Mouse (Mus musculus): Measurements from ENCODE around the gene Draxin.

Draxin gene

DNA sequence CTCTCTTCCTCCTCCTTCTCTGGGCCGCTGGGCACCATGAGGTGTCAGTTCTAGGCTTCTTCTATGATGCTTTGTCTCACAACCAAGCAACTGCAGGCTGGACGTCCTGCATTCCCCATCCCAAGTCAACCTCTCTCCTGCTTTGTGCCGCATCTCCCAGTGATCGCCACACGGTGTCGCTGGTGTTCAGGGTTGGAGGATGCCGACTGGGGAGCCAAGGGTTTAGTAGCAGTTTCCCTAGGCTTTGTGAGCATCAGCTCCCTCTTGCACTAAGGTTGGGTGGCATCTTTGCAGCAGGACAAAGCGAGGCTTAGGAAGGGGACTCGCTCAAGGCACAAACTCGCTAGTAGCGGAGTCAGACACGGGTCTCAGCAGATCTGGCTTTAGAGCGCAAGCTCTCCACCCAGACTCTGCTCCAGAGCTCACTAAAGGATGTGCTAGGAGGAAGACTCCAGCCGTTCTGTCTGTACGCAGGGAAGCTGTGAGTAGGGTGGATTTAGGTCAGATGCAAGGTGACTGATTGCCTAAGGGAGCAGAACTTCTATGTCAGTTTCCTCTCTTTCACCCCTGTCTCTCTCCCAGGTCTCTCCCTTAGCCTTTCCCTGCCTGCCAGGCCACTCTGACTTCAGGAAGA is 15.6 kb downstream of the Draxin start:
- peak; percentile 80 to 84 for DNase-seq

DNA sequence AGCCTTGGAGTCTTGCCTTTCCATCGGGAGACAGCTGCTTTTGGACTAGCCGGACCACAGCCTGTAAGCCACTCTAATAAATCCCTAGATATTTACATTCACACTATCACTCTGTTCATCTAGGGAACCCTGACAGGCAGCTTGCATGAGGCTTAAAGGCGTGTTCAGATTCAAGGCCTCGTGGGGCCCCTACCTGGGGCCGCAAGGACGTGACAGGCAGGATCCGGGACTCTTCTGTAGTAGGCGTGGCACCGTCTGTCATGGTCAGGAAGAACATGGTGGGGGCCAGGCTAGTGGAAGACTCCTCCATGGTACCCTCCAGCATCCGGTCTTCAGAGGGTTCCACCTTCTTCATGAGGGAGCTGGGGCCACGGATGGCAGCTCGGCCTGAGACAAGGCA is 18.0 kb downstream of the Draxin start:
- no peak for DNase-seq

- no peak for DNase-seq
These were observed 21.3 kb downstream of the Draxin start for GRCm38 (mm10) chr4:148109215-148109614.

GRCm38 (mm10) chr4:148108565-148109100 is 21.9 kb downstream of the Draxin start:
- no peak for DNase-seq

DNA sequence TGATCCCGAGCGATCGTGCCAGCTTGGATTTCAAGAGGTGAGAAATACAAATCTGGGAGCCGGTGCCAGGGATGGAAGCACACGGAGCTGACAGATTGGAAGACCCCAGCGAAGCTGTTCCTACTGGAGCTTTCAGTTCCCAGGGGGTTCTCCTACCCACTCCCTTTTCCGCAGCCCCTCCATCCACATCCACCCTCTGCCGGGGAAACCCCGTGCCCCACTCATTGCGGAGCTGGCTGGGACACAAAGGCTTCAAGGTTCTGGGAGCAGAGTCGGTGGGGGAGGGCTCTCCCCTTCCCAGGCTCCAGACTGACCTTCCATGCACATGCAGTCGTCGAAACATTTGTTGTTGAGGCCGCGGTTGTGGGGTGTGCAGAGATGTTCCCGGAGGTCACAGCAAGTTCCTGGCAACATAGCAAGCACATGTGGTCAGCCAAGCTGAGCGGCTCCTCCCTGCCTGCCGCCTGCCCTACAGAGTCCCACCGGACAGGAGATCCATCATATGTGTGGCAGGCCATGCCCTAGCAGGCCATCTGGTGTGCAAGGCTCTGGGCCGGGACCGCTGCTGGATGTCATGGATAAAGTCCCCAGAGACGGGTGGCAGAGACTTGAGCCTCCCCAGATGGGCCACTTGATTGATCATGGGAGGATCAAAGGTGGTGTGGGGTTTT is 22.7 kb downstream of the Draxin start:
- peak; percentile 18 to 59 for DNase-seq

DNA sequence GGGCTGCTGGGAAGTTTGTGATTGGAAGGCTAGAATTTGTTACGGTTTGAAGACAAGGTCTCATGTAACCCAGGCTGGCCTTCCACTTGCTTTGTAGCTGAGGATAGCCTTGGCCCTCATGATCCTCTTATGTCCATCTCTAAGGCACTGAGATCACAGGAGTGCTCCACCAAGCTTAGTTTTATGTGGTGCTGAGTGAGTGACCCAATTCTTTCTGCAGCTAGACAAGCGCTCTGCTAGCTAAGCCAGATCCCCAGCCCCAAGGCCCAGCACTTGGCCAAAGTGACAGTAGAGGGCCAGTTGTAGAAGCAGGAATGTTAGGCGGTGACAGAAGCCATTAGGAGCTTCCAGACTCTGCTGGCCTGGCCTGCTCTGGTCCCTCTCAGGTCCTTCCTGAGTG is 26.4 kb downstream of the Draxin start:
- DNase-seq: no peak

GRCm38 (mm10) chr4:148101801-148102527 is 28.5 kb downstream of the Draxin start:
- DNase-seq: peak; percentile 54

DNA sequence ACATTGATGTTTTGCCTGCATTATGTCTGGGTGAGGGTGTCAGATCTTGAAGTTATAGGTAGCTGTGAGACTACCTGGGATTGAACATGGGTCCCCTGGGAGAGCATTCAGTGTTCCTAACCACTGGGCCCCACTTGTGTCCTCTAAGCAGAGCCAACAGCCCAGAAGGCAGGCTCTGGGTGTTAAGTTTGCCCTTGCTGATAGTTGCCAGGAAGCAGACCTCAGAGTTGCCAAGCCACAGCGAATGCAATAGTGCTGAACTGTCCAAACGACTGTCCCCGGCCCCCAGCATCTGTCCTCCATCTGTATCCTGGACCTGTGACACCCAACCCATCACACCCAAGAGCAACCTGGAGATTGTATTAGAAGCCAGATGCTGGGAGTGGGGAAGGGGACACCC is 31.8 kb downstream of the Draxin start:
- DNase-seq: no peak

- DNase-seq: no peak
These were observed 32.6 kb downstream of the Draxin start for GRCm38 (mm10) chr4:148097936-148098335.

GRCm38 (mm10) chr4:148095081-148095480 is 35.4 kb downstream of the Draxin start:
- no peak for DNase-seq

- DNase-seq: no peak
These were observed 36.3 kb downstream of the Draxin start for GRCm38 (mm10) chr4:148094161-148094560.

GRCm38 (mm10) chr4:148092551-148093271 is 37.8 kb downstream of the Draxin start:
- DNase-seq: no peak

DNA sequence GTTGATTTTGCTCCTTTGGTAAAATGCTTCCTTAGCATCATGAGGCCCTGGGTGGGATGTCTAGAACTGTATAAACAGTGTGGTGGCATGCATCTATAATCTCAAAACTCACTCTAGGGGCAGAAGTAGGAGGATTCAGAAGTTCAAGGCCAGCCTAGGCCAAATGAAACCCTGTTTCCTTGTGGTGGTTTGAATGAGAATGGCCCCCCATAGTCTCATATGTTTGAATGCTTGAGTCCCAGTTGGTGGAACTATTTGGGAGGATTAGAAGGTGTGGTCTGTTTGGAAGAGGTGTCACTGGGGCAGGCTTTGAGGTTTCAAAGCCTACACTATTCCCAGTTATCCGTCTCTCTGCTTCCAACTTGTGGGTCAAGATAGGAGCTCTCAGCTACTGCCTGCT is 39.3 kb downstream of the Draxin start:
- DNase-seq: no peak

- no peak for DNase-seq
These were observed 41.3 kb downstream of the Draxin start for GRCm38 (mm10) chr4:148089166-148089565.

DNA sequence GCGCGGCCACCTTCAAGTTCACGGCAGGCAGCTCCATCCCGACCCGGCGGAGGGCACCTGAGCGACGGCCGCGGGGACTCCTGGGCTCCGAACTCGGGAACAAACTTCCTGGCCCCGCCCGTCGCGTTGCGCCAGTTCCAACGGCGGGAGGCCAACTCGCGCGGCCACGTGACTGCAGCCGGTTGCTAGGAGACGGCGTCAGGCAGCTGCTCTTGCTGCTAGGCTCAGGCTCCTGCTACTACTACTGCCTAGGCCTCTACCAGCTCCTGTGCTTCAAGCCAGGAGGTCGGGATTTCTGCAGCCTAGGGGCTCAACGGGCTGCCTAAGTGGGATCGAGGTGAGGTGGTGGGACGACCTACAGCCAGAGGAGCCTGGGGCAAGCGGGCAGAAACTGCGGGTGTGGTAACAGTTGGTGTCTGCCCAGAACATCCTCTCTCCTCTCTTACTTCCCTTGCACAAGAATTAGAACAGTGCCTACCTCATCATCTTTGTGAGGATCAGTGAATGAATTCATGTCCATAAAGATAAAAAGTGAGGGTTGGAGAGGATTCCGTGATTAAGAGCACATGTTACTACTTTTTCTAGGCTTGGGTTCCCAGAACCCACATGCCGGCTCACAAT is 42.5 kb downstream of the Draxin start, which contains the start of gene Agtrap:
TSS of gene Agtrap (minus strand) at position 125 of the 621 bp plus-strand sequence.
- peak; percentile 98 for DNase-seq

DNA sequence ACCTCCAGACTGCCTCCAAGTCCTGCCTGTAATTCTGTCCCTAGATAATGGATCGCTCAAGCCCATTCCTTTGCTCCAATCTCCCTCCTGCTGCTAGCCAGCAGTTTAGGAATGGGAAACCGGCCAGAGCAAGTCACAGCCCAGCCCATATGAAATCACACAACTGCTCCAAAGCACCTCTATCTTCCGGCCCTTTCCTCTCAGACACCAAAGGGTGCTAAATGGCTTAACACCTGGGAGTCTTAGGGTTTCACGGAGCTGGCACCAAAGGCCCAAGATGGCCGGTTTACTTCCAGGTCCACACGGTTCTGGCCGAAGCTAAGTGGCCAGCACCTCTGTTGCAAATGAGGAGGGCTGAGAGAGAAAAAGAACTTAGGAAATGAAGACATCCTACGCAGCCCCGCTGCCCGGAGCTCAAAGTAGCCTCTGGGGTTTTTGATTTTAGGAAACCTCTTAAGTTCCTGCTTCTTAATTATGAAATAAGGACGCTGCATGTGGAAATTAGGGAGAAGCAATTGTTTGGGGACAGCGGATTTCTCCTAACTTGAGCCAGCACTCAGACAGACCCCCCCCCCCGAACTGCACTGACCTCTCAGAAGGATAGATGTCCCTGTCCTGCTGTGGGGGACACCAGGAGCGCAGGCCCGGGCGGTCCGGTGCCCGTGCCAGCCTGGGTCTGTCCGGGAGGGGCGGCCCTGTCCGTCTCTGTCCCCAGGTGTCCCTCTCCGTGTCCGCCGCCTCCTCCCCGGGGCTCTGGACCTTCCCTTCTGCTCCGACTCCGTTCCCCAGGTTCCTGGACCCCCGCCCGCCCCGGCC is 43.2 kb downstream of the Draxin start:
- peak; percentile 60 to 69 for DNase-seq

DNA sequence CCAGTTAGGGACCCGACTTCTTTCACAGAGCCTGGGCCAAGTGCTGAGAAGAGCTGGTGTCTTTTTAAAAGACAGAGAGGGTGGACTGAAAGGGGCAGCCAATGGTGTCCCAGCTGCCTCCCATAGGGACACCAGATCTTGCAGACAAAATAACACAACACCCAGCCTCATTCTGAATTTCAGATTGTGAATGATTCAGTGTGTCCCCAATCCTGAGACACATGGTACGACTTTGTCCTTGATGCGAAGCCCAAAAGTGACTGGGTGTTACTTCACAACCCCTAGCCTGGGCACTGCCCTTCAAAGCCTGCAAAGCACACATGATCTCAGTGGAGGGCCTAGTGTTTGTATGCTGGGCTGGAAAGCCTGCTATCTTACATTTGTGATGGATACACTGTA is 44.6 kb downstream of the Draxin start:
- no peak for DNase-seq

DNA sequence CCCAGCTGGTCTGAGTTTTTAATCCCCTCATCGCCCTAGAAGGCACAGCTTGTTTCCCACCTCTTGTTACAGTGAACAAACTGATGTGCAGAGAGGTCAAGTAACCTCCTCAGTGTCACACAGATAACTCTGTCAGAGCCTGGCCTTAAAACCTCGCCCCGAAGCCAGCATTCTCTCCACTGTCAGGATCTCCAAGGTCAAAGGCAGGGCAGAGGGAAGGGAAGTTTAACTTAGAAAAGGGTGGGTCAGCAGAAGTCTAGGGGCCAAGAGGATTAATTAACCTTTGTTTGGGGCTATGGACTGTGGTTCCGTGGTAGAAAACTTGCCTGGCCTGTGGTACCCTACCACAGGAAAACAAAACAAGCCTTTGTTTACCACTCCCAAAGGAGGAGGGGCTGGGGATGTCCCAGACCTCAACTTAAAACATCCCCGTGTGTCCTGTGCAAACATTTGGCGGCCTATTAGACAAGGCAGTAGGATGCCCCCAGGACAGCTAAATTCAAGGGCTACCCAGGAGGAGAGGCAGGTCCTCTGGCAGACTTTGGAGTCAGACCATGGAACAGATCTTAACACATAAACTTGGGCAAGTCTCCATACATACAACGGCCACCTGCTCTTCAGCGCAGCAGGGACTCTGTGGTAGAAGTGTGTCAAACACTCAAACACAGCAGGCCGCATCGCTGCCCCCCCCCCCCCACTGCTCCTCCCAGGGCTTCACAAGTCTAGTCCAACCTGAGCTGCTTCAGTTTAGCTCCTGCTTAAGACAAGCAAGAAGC is 45.2 kb downstream of the Draxin start:
- DNase-seq: peak; percentile 49 to 60

DNA sequence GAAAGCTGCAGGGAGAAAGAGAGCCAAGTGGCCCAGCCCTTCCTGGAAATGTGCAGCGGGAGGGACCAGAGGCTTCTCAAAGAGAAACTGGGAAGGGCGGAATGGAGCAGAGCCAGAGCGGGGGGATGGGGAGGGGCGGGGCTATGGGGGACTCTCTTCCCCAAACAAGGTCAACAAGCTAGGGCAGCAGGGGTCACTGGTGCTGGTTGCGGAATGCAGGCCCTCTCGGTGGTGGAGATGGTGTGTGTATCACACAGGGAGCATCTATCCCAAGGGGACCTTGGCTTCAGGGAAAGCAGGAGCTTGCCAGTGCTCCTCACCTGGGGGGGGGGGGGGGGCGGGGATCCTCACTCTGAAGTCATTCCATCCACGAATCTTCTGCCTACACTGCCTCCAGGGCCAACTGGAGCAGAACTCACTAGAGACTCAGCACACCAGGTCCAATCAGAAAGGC is 46.2 kb downstream of the Draxin start:
- DNase-seq: peak; percentile 74 to 85

GRCm38 (mm10) chr4:148083176-148083899 is 47.2 kb downstream of the Draxin start:
- peak; percentile 60 to 81 for DNase-seq

Measured in kidney, postnatal 25 days (tissue).